Mouse (Mus musculus) bone marrow macrophage, adult 2 months (primary cell): Measurements from ENCODE around the gene Uaca. TPM values are rescaled to one million over a fixed set of nuclear protein-coding genes. Genes with fewer than 3 reads are reported as not detected.

ENCODE experiments used
- H3K27ac ChIP-seq: 2 replicates; pipeline ENCODE4 v1.5.1; 2012; ENCODE audit warnings: low read depth, low read length; ENCODE audit not compliant: insufficient read depth
- H3K4me1 ChIP-seq: 2 replicates; pipeline ENCODE4 v1.6.1; 2012; ENCODE audit warnings: low read length; ENCODE audit not compliant: control insufficient read depth, insufficient read depth
- H3K4me3 ChIP-seq: 2 replicates; pipeline ENCODE4 v1.5.1; 2012; ENCODE audit warnings: mild to moderate bottlenecking, low read length, moderate library complexity; ENCODE audit not compliant: insufficient read depth
- CTCF ChIP-seq: IDR thresholded peaks from 2 replicates; pipeline ENCODE4 v1.5.1; 2012; ENCODE audit warnings: low read depth, mild to moderate bottlenecking, low read length, moderate library complexity
- POLR2A ChIP-seq: IDR thresholded peaks from 2 replicates; pipeline ENCODE4 v1.6.1; 2012; ENCODE audit warnings: mild to moderate bottlenecking, low read depth, low read length, borderline replicate concordance
- polyA plus RNA-seq: library from polyadenylated mRNA; stranded (reverse); fragments of >200 nt; gene quantifications from 2 replicates; pipeline ENCODE4 v1.2.4, GENCODE M21; 2012; ENCODE audit not compliant: missing spikeins, insufficient read depth, insufficient read length

The Uaca gene
- polyA plus RNA-seq, 1 experiment, result 6.0 TPM

GRCm38 (mm10) chr9:60870919-60871503, 76.7 kb downstream of the Uaca start:
- H3K27ac ChIP-seq, result no peak overlapping the region
- H3K4me1 ChIP-seq, result no peaks in the 10 kb centered on the region
- no peak overlapping the region for H3K4me3 ChIP-seq
- TF ChIP-seq POLR2A, result no peak

DNA sequence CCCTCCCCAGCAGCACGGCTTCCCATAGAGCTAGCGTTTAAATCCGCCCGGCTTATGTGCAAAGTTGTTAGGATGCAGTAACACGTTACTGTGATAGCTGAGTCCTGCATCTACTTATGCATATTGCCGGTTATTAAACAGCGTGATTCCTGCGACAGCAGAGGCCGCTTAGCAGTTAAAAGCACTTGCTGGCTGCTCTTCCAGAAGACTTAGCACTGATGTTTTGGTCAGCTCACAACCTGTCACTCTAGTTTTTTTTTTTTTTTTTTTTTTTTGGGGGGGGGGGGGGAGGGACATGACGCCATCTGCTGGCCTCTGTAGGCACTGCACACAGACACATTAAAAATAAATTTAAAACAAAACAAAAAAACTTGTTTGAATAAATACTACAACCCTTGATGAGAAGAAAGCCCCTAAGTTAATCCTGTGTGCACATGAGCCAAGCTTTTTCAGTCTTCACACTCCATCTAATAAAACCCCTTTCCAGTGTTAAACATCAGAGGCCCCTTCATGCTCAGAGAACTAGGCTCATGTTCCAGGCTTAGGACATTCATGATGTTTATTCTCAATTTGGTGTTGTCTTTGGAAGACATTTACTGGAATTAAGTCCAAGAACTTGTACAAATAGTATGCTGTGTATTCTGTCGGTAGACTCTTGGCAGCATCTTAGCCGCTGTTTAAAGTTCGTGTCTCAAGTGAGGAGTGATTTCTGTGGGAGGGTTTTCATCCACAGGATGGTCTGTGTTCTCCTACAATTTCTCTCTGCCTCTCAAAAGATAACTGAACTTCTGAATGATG, 79.1 kb downstream of the Uaca start:
- TF ChIP-seq CTCF (peak; percentile 51; the same call in 1 of the 2 replicates), POLR2A (no peak)
- Histone ChIP-seq H3K4me1 (no peaks in the 10 kb centered on the region), H3K4me3 (no peak overlapping the region), H3K27ac (no peak overlapping the region)

GRCm38 (mm10) chr9:60874055-60874392, 79.7 kb downstream of the Uaca start:
- Histone ChIP-seq H3K4me3 (no peak overlapping the region), H3K27ac (no peak overlapping the region), H3K4me1 (no peaks in the 10 kb centered on the region)
- TF ChIP-seq CTCF (no peak), POLR2A (no peak)

DNA sequence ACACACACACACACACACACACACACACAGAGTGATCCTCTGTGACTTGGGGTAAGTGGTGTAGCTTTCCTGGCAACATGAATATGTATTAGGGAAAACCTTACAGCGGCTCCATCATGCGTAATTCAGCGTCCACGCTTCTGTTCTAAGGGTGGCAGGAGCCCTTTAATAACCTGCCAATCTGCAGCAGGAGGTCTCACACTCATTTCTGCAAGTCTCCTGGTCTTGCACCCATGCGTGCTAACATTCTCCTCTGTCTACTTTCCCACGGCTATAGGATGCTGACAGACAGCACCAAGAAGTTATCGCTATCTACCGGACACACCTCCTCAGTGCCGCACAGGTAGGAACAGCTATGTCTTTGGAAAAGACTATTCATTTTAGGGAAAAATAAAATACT, 81.7 kb downstream of the Uaca start:
- H3K27ac ChIP-seq, result no peak overlapping the region
- H3K4me1 ChIP-seq, result no peaks in the 10 kb centered on the region
- TF ChIP-seq POLR2A (no peak), CTCF (no peak)
- H3K4me3 ChIP-seq, result no peak overlapping the region

GRCm38 (mm10) chr9:60876531-60876930, 82.2 kb downstream of the Uaca start:
- Histone ChIP-seq H3K27ac (no peak overlapping the region), H3K4me3 (no peak overlapping the region), H3K4me1 (no peaks in the 10 kb centered on the region)
- TF ChIP-seq POLR2A (no peak), CTCF (no peak)

- no peaks in the 10 kb centered on the region for H3K4me1 ChIP-seq
- H3K27ac ChIP-seq, result no peak overlapping the region
- TF ChIP-seq POLR2A (no peak), CTCF (no peak)
- H3K4me3 ChIP-seq, result no peak overlapping the region
Measured at GRCm38 (mm10) chr9:60878051-60878557, 83.8 kb downstream of the Uaca start.

- no peak overlapping the region for H3K27ac ChIP-seq
- H3K4me1 ChIP-seq, result no peaks in the 10 kb centered on the region
- H3K4me3 ChIP-seq, result no peak overlapping the region
- no peak for TF ChIP-seq CTCF
- TF ChIP-seq POLR2A, result no peak
Measured at GRCm38 (mm10) chr9:60878630-60879029, 84.3 kb downstream of the Uaca start.

- TF ChIP-seq CTCF, result no peak
- TF ChIP-seq POLR2A, result no peak
- Histone ChIP-seq H3K27ac (no peak overlapping the region), H3K4me3 (no peak overlapping the region), H3K4me1 (no peaks in the 10 kb centered on the region)
Measured at GRCm38 (mm10) chr9:60885148-60885547, 90.8 kb downstream of the Uaca start.

- H3K27ac ChIP-seq, result no peak overlapping the region
- TF ChIP-seq CTCF (no peak), POLR2A (no peak)
- H3K4me3 ChIP-seq, result no peak overlapping the region
- no peaks in the 10 kb centered on the region for H3K4me1 ChIP-seq
Measured at GRCm38 (mm10) chr9:60886431-60887371, 92.4 kb downstream of the Uaca start.

DNA sequence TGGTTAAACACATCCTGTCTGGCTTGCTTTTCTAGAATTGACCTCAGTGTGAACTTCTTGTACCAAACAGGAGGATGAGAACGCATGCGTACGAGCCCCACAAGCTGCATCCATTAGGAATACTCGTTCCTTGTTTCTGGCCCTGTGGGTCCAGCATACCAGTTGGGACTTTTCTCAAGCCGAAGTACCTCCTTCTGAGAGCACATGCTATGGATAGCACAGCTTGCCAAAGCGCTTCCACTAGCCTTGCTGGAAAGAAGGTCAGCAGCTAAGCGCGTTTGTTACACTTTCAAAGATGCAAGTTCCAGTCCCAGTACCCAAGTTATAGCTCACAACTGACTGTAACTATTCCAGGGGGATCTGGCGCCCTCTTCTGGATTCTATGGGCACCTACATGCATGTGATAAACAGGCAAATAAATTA, 93.1 kb downstream of the Uaca start:
- Histone ChIP-seq H3K27ac (no peak overlapping the region), H3K4me3 (no peak overlapping the region), H3K4me1 (no peaks in the 10 kb centered on the region)
- TF ChIP-seq POLR2A, result no peak
- peak; percentile 15; the same call in 1 of the 2 replicates for TF ChIP-seq CTCF

GRCm38 (mm10) chr9:60893511-60893910, 99.2 kb downstream of the Uaca start:
- TF ChIP-seq CTCF (no peak), POLR2A (no peak)
- no peak overlapping the region for H3K27ac ChIP-seq
- H3K4me3 ChIP-seq, result no peak overlapping the region
- H3K4me1 ChIP-seq, result peaks cover 1% of the 10 kb centered on the region
